Mouse (Mus musculus): ENCODE data around the gene Zfp992. TPM values are rescaled to one million over a fixed set of nuclear protein-coding genes. Genes with fewer than 3 reads are reported as not detected.
"Not testable (repeated sequence)": the region's sequence is repeated elsewhere in the genome, so short reads cannot be mapped to it uniquely, and the experiment has no call there.

The Zfp992 gene
- total and polyA plus RNA-seq, 2 experiments from 2014 or later: 1.1 to 3.3 TPM

- not testable (repeated sequence) for H3K27ac ChIP-seq (ENCODE audit: low read depth, low read length); DNase-seq; H3K4me3 ChIP-seq (ENCODE audit: low read depth, low read length); H3K36me3 ChIP-seq (ENCODE audit: insufficient read depth); ATAC-seq; H3K27me3 ChIP-seq (ENCODE audit: insufficient read depth, low read length); H3K4me1 ChIP-seq (ENCODE audit: insufficient read depth); H3K4me2 ChIP-seq (ENCODE audit: low read depth); H3K9ac ChIP-seq
- 44% methylated on average over 1 of the region's 1 CpGs for WGBS
- H3K9me3 ChIP-seq (ENCODE audit: low read length): peaks cover 70% of the 10 kb centered on the region
Measured at GRCm38 (mm10) chr4:146454170-146454569, 5.3 kb downstream of the Zfp992 start.

GRCm38 (mm10) chr4:146454896-146455295 lies 6.1 kb downstream of the Zfp992 start:
- TF ChIP-seq CTCF (IDR thresholded peaks at IDR 0.05; ENCODE audit: low read depth): no peak
- H3K36me3 ChIP-seq (ENCODE audit: insufficient read depth): no peaks in the 10 kb centered on the region
- no peak overlapping the region for H3K4me3 ChIP-seq (ENCODE audit: low read depth, low read length)
- peaks cover 67% of the 10 kb centered on the region for H3K9me3 ChIP-seq (ENCODE audit: low read length)
- no peak overlapping the region for H3K9ac ChIP-seq
- H3K27me3 ChIP-seq (ENCODE audit: insufficient read depth, low read length): no peaks in the 10 kb centered on the region
- ATAC-seq (no peak), DNase-seq (no peak)
- no peaks in the 10 kb centered on the region for H3K4me1 ChIP-seq (ENCODE audit: insufficient read depth)
- 42% methylated on average over 2 of the region's 2 CpGs for WGBS
- no peak overlapping the region for H3K27ac ChIP-seq (ENCODE audit: low read depth, low read length)
- H3K4me2 ChIP-seq (ENCODE audit: low read depth): no peak overlapping the region

- DNase-seq (no peak), ATAC-seq (no peak; the same call in 1 of the 2 replicates)
- Histone ChIP-seq H3K27ac (ENCODE audit: low read depth, low read length) (no peak overlapping the region), H3K4me1 (ENCODE audit: insufficient read depth) (no peaks in the 10 kb centered on the region), H3K36me3 (ENCODE audit: insufficient read depth) (no peaks in the 10 kb centered on the region), H3K27me3 (ENCODE audit: insufficient read depth, low read length) (no peaks in the 10 kb centered on the region), H3K9ac (no peak overlapping the region), H3K4me3 (ENCODE audit: low read depth, low read length) (no peak overlapping the region), H3K9me3 (ENCODE audit: low read length) (peaks cover 64% of the 10 kb centered on the region), H3K4me2 (ENCODE audit: low read depth) (no peak overlapping the region)
- no peak for TF ChIP-seq CTCF (IDR thresholded peaks at IDR 0.05; ENCODE audit: low read depth)
- WGBS: 93% methylated on average over 7 of the region's 7 CpGs
Measured at GRCm38 (mm10) chr4:146455321-146455721, 6.5 kb downstream of the Zfp992 start.

- TF ChIP-seq CTCF (IDR thresholded peaks at IDR 0.05; ENCODE audit: low read depth): no peak
- H3K9ac ChIP-seq: no peak overlapping the region
- no peaks in the 10 kb centered on the region for H3K36me3 ChIP-seq (ENCODE audit: insufficient read depth)
- H3K9me3 ChIP-seq (ENCODE audit: low read length): peaks cover 69% of the 10 kb centered on the region
- WGBS: 70% methylated on average over 4 of the region's 4 CpGs
- ATAC-seq (no peak), DNase-seq (no peak)
- no peak overlapping the region for H3K4me2 ChIP-seq (ENCODE audit: low read depth)
- H3K27me3 ChIP-seq (ENCODE audit: insufficient read depth, low read length): no peaks in the 10 kb centered on the region
- no peak overlapping the region for H3K4me3 ChIP-seq (ENCODE audit: low read depth, low read length)
- no peaks in the 10 kb centered on the region for H3K4me1 ChIP-seq (ENCODE audit: insufficient read depth)
- H3K27ac ChIP-seq (ENCODE audit: low read depth, low read length): no peak overlapping the region
Measured at GRCm38 (mm10) chr4:146456061-146456726, 7.4 kb downstream of the Zfp992 start.

GRCm38 (mm10) chr4:146457126-146457525 lies 8.3 kb downstream of the Zfp992 start:
- Histone ChIP-seq H3K27me3 (ENCODE audit: insufficient read depth, low read length) (no peaks in the 10 kb centered on the region), H3K36me3 (ENCODE audit: insufficient read depth) (no peaks in the 10 kb centered on the region), H3K27ac (ENCODE audit: low read depth, low read length) (no peak overlapping the region), H3K4me2 (ENCODE audit: low read depth) (no peak overlapping the region), H3K9me3 (ENCODE audit: low read length) (peaks cover 69% of the 10 kb centered on the region), H3K9ac (no peak overlapping the region), H3K4me1 (ENCODE audit: insufficient read depth) (no peaks in the 10 kb centered on the region), H3K4me3 (ENCODE audit: low read depth, low read length) (no peak overlapping the region)
- TF ChIP-seq CTCF (IDR thresholded peaks at IDR 0.05; ENCODE audit: low read depth): no peak
- DNase-seq: no peak
- 59% methylated on average over 2 of the region's 2 CpGs for WGBS
- no peak for ATAC-seq

DNA sequence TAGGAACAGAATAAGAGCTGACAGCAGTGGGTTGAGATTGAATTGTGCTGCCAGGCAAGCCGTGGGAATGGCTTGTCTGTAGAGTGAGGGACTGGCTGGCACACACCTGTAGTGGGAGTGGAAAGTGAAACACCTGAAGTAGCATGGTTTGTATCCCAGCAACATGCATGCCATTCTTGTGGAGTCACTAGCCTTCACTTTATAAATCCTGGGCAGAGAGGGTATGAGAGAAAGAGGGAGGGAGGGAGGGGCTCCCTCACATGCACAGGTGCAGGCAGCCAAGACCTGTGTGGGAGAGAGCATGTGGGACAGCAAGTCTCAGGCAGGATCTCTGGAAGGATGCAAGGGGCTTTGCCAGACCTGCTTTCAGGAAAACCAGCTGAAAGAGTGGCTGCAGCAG lies 8.9 kb downstream of the Zfp992 start:
- no peaks in the 10 kb centered on the region for H3K4me1 ChIP-seq (ENCODE audit: insufficient read depth)
- WGBS: 65% methylated on average over 1 of the region's 1 CpGs
- DNase-seq: no peak
- no peak overlapping the region for H3K4me2 ChIP-seq (ENCODE audit: low read depth)
- H3K27ac ChIP-seq (ENCODE audit: low read depth, low read length): no peak overlapping the region
- H3K9me3 ChIP-seq (ENCODE audit: low read length): peaks cover 65% of the 10 kb centered on the region
- no peaks in the 10 kb centered on the region for H3K36me3 ChIP-seq (ENCODE audit: insufficient read depth)
- no peak overlapping the region for H3K9ac ChIP-seq
- no peak for TF ChIP-seq CTCF (IDR thresholded peaks at IDR 0.05; ENCODE audit: low read depth)
- ATAC-seq: peak; percentile 28; the same call in 1 of the 2 replicates
- H3K27me3 ChIP-seq (ENCODE audit: insufficient read depth, low read length): no peaks in the 10 kb centered on the region
- H3K4me3 ChIP-seq (ENCODE audit: low read depth, low read length): no peak overlapping the region

DNA sequence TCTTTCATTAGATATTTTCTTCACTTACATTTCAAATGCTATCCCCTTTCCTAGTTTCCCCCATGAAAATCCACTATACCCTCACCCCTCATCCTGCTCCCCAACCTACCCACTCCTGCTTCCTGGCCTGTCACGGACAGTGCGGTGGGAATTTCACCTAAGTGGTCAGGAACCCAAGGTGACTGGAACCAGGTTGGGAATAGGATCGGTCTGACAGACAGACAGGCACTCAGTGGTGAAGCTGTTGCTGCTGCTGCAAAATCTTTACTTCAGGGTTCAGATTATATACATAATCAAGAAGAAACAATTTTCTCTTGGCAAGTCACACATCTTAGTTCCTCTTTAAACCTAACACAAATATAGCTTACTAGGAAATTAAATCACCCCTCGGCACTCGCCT lies 11.0 kb downstream of the Zfp992 start:
- ATAC-seq: not testable (repeated sequence)
- WGBS: 80% methylated on average over 5 of the region's 5 CpGs

GRCm38 (mm10) chr4:146460685-146461084 lies 11.9 kb downstream of the Zfp992 start:
- H3K27ac ChIP-seq (ENCODE audit: low read depth, low read length); H3K4me1 ChIP-seq (ENCODE audit: insufficient read depth); H3K27me3 ChIP-seq (ENCODE audit: insufficient read depth, low read length); H3K4me3 ChIP-seq (ENCODE audit: low read depth, low read length); DNase-seq; H3K36me3 ChIP-seq (ENCODE audit: insufficient read depth); H3K4me2 ChIP-seq (ENCODE audit: low read depth); H3K9ac ChIP-seq; ATAC-seq: not testable (repeated sequence)
- 80% methylated on average over 5 of the region's 5 CpGs for WGBS
- H3K9me3 ChIP-seq (ENCODE audit: low read length): peaks cover 47% of the 10 kb centered on the region

More for the DNA sequence above, 11.0 kb downstream of the Zfp992 start:
- H3K9ac ChIP-seq; H3K27me3 ChIP-seq (ENCODE audit: insufficient read depth, low read length); H3K4me2 ChIP-seq (ENCODE audit: low read depth); DNase-seq; H3K4me1 ChIP-seq (ENCODE audit: insufficient read depth); H3K36me3 ChIP-seq (ENCODE audit: insufficient read depth); H3K27ac ChIP-seq (ENCODE audit: low read depth, low read length); H3K4me3 ChIP-seq (ENCODE audit: low read depth, low read length): not testable (repeated sequence)
- peaks cover 50% of the 10 kb centered on the region for H3K9me3 ChIP-seq (ENCODE audit: low read length)

GRCm38 (mm10) chr4:146463649-146464351 lies 15.0 kb downstream of the Zfp992 start:
- 89% methylated on average over 17 of the region's 19 CpGs for WGBS
- H3K27ac ChIP-seq (ENCODE audit: low read depth, low read length); H3K27me3 ChIP-seq (ENCODE audit: insufficient read depth, low read length); H3K4me1 ChIP-seq (ENCODE audit: insufficient read depth); H3K9ac ChIP-seq; H3K4me3 ChIP-seq (ENCODE audit: low read depth, low read length); ATAC-seq; H3K4me2 ChIP-seq (ENCODE audit: low read depth); H3K36me3 ChIP-seq (ENCODE audit: insufficient read depth); DNase-seq: not testable (repeated sequence)
- peaks cover 17% of the 10 kb centered on the region for H3K9me3 ChIP-seq (ENCODE audit: low read length)

DNA sequence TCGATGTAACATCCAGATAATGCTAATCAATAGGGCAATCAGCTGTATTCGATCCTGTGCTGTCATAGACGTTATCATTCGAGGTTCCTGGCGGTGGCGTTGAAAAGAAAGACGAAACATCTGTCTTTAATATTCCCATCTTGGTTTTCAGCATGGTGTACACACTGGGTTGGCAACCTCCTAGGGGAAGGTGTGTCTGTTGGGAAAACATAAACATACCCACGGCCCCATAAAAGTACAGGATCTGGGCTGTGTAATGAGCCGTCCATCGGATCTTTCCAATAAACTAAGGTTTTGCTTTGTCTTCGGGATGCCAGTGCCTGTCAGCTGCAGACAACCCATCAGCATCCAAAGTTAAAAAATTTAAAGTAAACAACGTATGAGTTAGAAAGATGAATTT lies 21.2 kb downstream of the Zfp992 start:
- H3K4me3 ChIP-seq (ENCODE audit: low read depth, low read length); H3K4me1 ChIP-seq (ENCODE audit: insufficient read depth); H3K4me2 ChIP-seq (ENCODE audit: low read depth); H3K36me3 ChIP-seq (ENCODE audit: insufficient read depth); H3K9ac ChIP-seq; ATAC-seq; DNase-seq; H3K27ac ChIP-seq (ENCODE audit: low read depth, low read length); H3K27me3 ChIP-seq (ENCODE audit: insufficient read depth, low read length): not testable (repeated sequence)
- WGBS: 94% methylated on average over 9 of the region's 12 CpGs
- H3K9me3 ChIP-seq (ENCODE audit: low read length): peaks cover 13% of the 10 kb centered on the region

Data from forebrain, postnatal 0 days (tissue).